Mouse (Mus musculus) olfactory bulb, adult 2 months (tissue): ENCODE results near the gene Zfp940. TPM values are rescaled to one million over a fixed set of nuclear protein-coding genes. Genes with fewer than 3 reads are reported as not detected.

Experiments
- H3K27ac ChIP-seq: fragments of 200-500 bp; 2 replicates; pipeline ENCODE4 v1.5.1; 2012; ENCODE audit warnings: low read depth, low read length; ENCODE audit not compliant: insufficient read depth
- H3K4me1 ChIP-seq: fragments of 200-500 bp; 2 replicates; pipeline ENCODE4 v1.6.1; 2012; ENCODE audit warnings: low read length; ENCODE audit not compliant: control insufficient read depth, insufficient read depth
- H3K4me3 ChIP-seq: fragments of 200-500 bp; 2 replicates; pipeline ENCODE4 v1.5.1; 2012; ENCODE audit warnings: mild to moderate bottlenecking, low read depth, low read length, moderate library complexity; ENCODE audit not compliant: insufficient read depth
- CTCF ChIP-seq: fragments of 200-500 bp; IDR thresholded peaks from 2 replicates; pipeline ENCODE4 v1.5.1; 2012; ENCODE audit warnings: low read depth, mild to moderate bottlenecking, low read length, moderate library complexity; ENCODE audit not compliant: insufficient read depth
- POLR2A ChIP-seq: fragments of 200-500 bp; IDR thresholded peaks from 2 replicates; pipeline ENCODE4 v1.6.1; 2012; ENCODE audit warnings: mild to moderate bottlenecking, low read depth, low read length, moderate library complexity; ENCODE audit not compliant: insufficient read depth
- WGBS: fragments of 180-500 bp; shearing (Covaris S2); methylation state at CpG from one replicate; pipeline ENCODE4 v1.1.7; 2018; 5-methylcytosine and 5-hydroxymethylcytosine counted together
- polyA plus RNA-seq: library from polyadenylated mRNA; stranded (reverse); fragments of >200 nt; gene quantifications from 2 replicates; pipeline ENCODE4 v1.2.4, GENCODE M21; 2012; ENCODE audit warnings: low replicate concordance; ENCODE audit not compliant: missing spikeins, insufficient read depth, insufficient read length

Zfp940 gene
- polyA plus RNA-seq, 1 experiment: not detected

- WGBS: 4% methylated on average over 32 of the region's 32 CpGs
- peak; percentile 76 for TF ChIP-seq POLR2A
- TF ChIP-seq CTCF: no peak
- Histone ChIP-seq H3K27ac (no peak within 1 kb of the TSS), H3K4me1 (no peaks in the 10 kb centered on the region), H3K4me3 (peak within 1 kb of the TSS; percentile 67)
Observed at GRCm38 (mm10) chr7:29859532-29860517, 6.4 kb upstream of the Zfp940 start, which contains the start of gene Zfp420. Gene Zfp420 (plus strand): TSS chr7:29859979.

DNA sequence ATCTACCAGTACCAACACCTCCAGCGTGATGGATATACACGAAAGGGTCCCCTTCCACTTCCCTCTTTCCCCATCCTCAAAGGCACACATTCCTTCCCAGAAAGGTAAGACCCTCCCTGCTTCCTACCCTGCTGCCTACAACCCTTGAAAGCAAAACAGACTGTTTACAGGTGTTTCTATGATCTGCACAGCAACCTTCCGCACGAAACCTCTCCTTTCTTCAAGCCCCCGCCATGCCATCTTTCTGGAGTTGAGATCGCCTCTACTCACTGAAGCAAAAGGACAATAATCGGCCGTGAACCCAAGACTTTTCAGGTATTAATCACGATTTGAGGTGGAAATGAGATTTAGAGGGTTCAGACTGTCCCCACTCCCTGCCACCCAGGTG is 644 bp downstream of the Zfp940 start:
- Histone ChIP-seq H3K4me1 (peaks cover 6% of the 10 kb centered on the region; the same call in 1 of the 2 replicates), H3K27ac (no peak overlapping the region), H3K4me3 (peak overlapping the region; percentile 76)
- no peak for TF ChIP-seq POLR2A
- TF ChIP-seq CTCF: no peak
- WGBS: 40% methylated on average over 9 of the region's 9 CpGs

- H3K4me3 ChIP-seq: no peak overlapping the region
- 82% methylated on average over 5 of the region's 5 CpGs for WGBS
- TF ChIP-seq POLR2A (no peak), CTCF (no peak)
- no peak overlapping the region for H3K27ac ChIP-seq
- no peaks in the 10 kb centered on the region for H3K4me1 ChIP-seq
Observed at GRCm38 (mm10) chr7:29844616-29845015, 8.9 kb downstream of the Zfp940 start.

GRCm38 (mm10) chr7:29842105-29842504 is 11.4 kb downstream of the Zfp940 start:
- Histone ChIP-seq H3K4me1 (no peaks in the 10 kb centered on the region), H3K27ac (no peak overlapping the region), H3K4me3 (no peak overlapping the region)
- TF ChIP-seq POLR2A: no peak
- TF ChIP-seq CTCF: no peak
- 95% methylated on average over 1 of the region's 1 CpGs for WGBS

- Histone ChIP-seq H3K4me1 (no peaks in the 10 kb centered on the region), H3K4me3 (no peak overlapping the region), H3K27ac (no peak overlapping the region)
- WGBS: 88% methylated on average over 3 of the region's 3 CpGs
- TF ChIP-seq POLR2A (no peak), CTCF (no peak)
Observed at GRCm38 (mm10) chr7:29839256-29839655, 14.2 kb downstream of the Zfp940 start.

- H3K4me3 ChIP-seq: no peak overlapping the region
- WGBS: 74% methylated on average over 1 of the region's 1 CpGs
Observed at GRCm38 (mm10) chr7:29836816-29837215, 16.7 kb downstream of the Zfp940 start.

GRCm38 (mm10) chr7:29829804-29830203 is 23.7 kb downstream of the Zfp940 start:
- TF ChIP-seq CTCF (no peak), POLR2A (no peak)
- Histone ChIP-seq H3K4me1 (no peaks in the 10 kb centered on the region), H3K4me3 (no peak overlapping the region), H3K27ac (no peak overlapping the region)
- WGBS: 85% methylated on average over 12 of the region's 12 CpGs

More at GRCm38 (mm10) chr7:29836816-29837215, 16.7 kb downstream of the Zfp940 start:
- no peak for TF ChIP-seq CTCF
- no peak overlapping the region for H3K27ac ChIP-seq
- H3K4me1 ChIP-seq: no peaks in the 10 kb centered on the region

DNA sequence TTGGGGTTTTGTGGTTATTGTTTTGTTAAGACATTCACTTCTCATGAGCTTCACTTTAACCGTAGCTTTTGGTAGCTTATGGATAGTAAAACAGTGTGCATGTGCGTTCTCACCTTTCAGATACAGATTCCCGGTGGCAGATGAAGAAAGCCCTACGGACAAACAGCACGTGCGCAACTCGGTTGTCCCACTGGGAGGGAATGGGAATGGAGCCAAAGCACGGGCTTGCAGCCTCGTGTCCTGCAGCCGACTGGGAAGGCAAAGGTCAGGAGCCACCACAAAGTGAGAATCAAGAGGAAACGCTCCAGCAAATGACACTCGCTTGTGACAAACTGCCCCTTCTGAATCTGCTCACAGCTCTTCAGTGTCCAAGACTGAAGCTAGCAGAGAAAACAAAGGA is 25.5 kb downstream of the Zfp940 start:
- Histone ChIP-seq H3K27ac (no peak overlapping the region), H3K4me3 (no peak overlapping the region), H3K4me1 (no peaks in the 10 kb centered on the region)
- WGBS: 90% methylated on average over 12 of the region's 12 CpGs
- no peak for TF ChIP-seq POLR2A
- no peak for TF ChIP-seq CTCF

GRCm38 (mm10) chr7:29818619-29819254 is 34.7 kb downstream of the Zfp940 start:
- TF ChIP-seq POLR2A (no peak), CTCF (no peak)
- Histone ChIP-seq H3K4me3 (peak overlapping the region; percentile 70), H3K27ac (no peak overlapping the region), H3K4me1 (peaks cover 8% of the 10 kb centered on the region)
- 1% methylated on average over 12 of the region's 12 CpGs for WGBS

DNA sequence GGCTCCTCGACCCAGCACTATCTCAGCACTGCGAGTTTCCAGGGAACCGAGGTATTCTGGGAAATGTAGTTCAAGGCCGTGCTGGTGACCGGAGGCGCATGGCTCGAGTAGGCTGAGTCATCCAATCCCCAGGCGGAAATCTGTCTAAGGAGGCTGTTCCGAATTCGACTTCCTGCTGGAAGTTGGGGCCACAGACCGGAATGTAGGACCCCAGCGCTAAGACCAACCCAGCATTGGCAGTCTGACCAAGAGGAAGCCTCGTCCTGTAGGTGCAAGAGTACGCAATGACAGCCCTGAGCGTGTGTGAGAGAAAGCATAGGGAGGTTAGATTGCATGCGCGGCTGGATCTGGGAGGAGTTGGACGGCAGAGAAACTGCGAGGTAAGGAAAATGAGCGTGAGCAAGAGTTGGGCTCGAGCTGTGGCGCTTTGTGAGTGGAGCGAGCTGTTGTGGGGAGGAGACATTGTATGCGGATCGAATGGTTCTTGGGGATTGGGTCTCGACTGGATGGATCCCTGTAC is 37.5 kb downstream of the Zfp940 start, which contains the start of gene Zfp790:
Zfp790 (plus strand) TSS at position 205 of the 520 bp plus-strand sequence.
- WGBS: under 1% methylated on average over 26 of the region's 26 CpGs
- TF ChIP-seq CTCF (no peak), POLR2A (peak; percentile 59)
- peaks cover 8% of the 10 kb centered on the region for H3K4me1 ChIP-seq
- H3K4me3 ChIP-seq: peak within 1 kb of the TSS; percentile 69
- peak within 1 kb of the TSS; percentile 64 for H3K27ac ChIP-seq
